Mouse (Mus musculus) midbrain, embryonic 16.5 days (tissue): ENCODE results near the gene Hist1h3c. TPM values are rescaled to one million over a fixed set of nuclear protein-coding genes. Genes with fewer than 3 reads are reported as not detected.
"Not testable (repeated sequence)": the region's sequence is repeated elsewhere in the genome, so short reads cannot be mapped to it uniquely, and the experiment has no call there.

Source experiments
- ATAC-seq: fragments of 200-750 bp; cut with Nextera tagmentation; 2 replicates; pipeline ENCODE4 v1.8.0; 2017; ENCODE audit warnings: moderate TSS enrichment
- H3K27ac ChIP-seq: fragments of 300-500 bp; sonication (generic); 2 replicates; pipeline ENCODE4 v1.5.1; 2014; ENCODE audit warnings: mild to moderate bottlenecking, low read length, mixed read lengths
- H3K27me3 ChIP-seq: fragments of 300-500 bp; sonication (generic); 2 replicates; pipeline ENCODE4 v1.6.1; 2014; ENCODE audit warnings: low read depth, low read length, mixed read lengths; ENCODE audit not compliant: control insufficient read depth, insufficient read depth
- H3K36me3 ChIP-seq: fragments of 300-500 bp; sonication (generic); 2 replicates; pipeline ENCODE4 v1.6.1; 2014; ENCODE audit warnings: mild to moderate bottlenecking, low read length, moderate library complexity, mixed read lengths; ENCODE audit not compliant: control insufficient read depth, insufficient read depth
- H3K4me1 ChIP-seq: fragments of 300-500 bp; sonication (generic); 2 replicates; pipeline ENCODE4 v1.6.1; 2014; ENCODE audit warnings: mild to moderate bottlenecking, low read length, mixed read lengths; ENCODE audit not compliant: control insufficient read depth, insufficient read depth
- H3K4me2 ChIP-seq: fragments of 300-500 bp; sonication (generic); 2 replicates; pipeline ENCODE4 v1.6.1; 2014; ENCODE audit warnings: mild to moderate bottlenecking, low read length, mixed read lengths
- H3K4me3 ChIP-seq: fragments of 300-500 bp; sonication (generic); 2 replicates; pipeline ENCODE4 v1.5.1; 2014; ENCODE audit warnings: low read depth, mild to moderate bottlenecking, low read length, moderate library complexity, mixed read lengths
- H3K9ac ChIP-seq: fragments of 300-500 bp; sonication (generic); 2 replicates; pipeline ENCODE4 v1.6.1; 2014; ENCODE audit warnings: low read depth, low read length, mixed read lengths
- H3K9me3 ChIP-seq: fragments of 300-500 bp; sonication (generic); replicated peaks from 2 replicates; pipeline ENCODE4 v1.6.1; 2014; ENCODE audit warnings: mild to moderate bottlenecking, low read length, mixed read lengths; ENCODE audit not compliant: control insufficient read depth, poor library complexity, severe bottlenecking
- WGBS: fragments of 180-500 bp; shearing (Covaris S2); extraction: QIAGEN DNeasy Blood & Tissue Kit; methylation state at CpG from one replicate; pipeline ENCODE4 v1.1.7; 2014; 5-methylcytosine and 5-hydroxymethylcytosine counted together
- polyA plus RNA-seq: library from polyadenylated mRNA; unstranded; fragments of >200 nt; fragmentation: Nextera tagmentation; extraction: Ambion mirVana; gene quantifications from 2 replicates; pipeline ENCODE4 v1.2.1, GENCODE M21; 2015

The Hist1h3c gene
- polyA plus RNA-seq, 1 experiment from 2014 or later, result not detected

DNA sequence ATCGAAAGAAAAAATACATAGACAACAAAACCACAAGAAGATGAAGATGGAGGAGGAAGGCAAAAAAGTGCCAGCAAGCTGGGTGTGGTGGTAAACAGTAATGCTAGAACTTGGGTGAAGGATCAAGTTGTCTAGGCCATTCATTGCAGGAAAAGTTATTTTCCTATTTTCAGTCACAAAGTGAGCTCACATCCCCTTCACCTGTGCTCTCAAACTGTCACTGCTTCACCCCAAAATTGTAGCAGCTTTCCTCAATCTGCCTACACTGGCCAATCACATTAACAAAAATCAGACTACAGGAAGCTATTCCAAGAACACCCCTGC, 14.5 kb upstream of the Hist1h3c start:
- H3K9me3 ChIP-seq, result no peaks in the 10 kb centered on the region
- H3K4me3 ChIP-seq, result peak overlapping the region; percentile 44; the same call in 1 of the 2 replicates
- H3K27me3 ChIP-seq, result no peaks in the 10 kb centered on the region
- ATAC-seq, result no peak
- H3K27ac ChIP-seq, result peak overlapping the region; percentile 82; the same call in 1 of the 2 replicates
- no peak overlapping the region for H3K9ac ChIP-seq
- H3K4me1 ChIP-seq, result peaks cover 30% of the 10 kb centered on the region
- peak overlapping the region; percentile 82 for H3K4me2 ChIP-seq
- H3K36me3 ChIP-seq, result no peaks in the 10 kb centered on the region
- 71% methylated on average over 1 of the region's 1 CpGs for WGBS

DNA sequence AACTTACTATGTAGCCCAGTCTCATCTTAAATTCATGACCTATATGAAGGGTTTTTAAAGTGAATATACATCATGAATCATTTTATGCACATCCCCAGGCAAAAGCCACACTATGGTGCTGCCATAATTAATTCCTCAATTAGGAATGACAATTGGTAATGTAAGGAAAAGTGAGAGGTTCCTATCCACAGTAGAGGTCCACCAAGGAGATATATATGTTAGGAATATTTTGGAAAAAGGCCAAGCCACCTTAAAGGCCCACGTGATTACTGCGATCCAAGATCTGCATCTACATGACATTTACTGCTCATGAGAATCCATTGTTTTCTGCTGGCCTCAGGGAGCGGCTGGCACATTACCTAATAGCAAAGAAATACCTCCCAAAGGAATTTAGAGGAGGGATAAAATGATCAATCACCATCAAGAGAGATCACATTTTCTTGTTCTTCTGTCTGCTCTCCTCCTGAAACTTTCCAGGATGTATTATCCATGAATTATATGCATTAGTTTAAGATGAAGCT, 13.9 kb upstream of the Hist1h3c start:
- 81% methylated on average over 3 of the region's 3 CpGs for WGBS
- Histone ChIP-seq H3K27ac (no peak overlapping the region), H3K4me3 (no peak overlapping the region), H3K4me1 (peaks cover 26% of the 10 kb centered on the region), H3K36me3 (no peaks in the 10 kb centered on the region), H3K4me2 (no peak overlapping the region), H3K9ac (no peak overlapping the region), H3K27me3 (no peaks in the 10 kb centered on the region), H3K9me3 (no peaks in the 10 kb centered on the region)
- no peak for ATAC-seq

DNA sequence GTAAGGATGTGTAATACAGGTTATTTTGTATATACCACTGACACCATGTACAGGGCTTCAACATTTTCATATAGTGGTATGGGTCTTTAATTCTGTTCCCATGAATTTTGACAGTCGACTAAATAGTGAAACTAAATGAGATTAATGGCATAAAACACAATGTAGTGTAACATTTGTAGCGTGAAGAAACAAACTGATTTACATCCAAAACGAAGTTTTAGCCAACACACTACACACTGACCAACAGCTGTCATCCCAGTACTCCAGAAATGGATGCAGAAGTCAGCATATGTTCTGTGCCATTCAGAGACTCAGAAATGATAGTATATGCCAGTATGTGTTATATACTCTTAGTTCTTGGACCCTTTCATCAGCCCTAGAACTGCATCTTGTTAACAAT, 12.5 kb upstream of the Hist1h3c start:
- Histone ChIP-seq H3K27ac (no peak overlapping the region), H3K4me3 (no peak overlapping the region), H3K36me3 (no peaks in the 10 kb centered on the region), H3K9me3 (no peaks in the 10 kb centered on the region), H3K9ac (no peak overlapping the region), H3K4me1 (peaks cover 17% of the 10 kb centered on the region), H3K4me2 (no peak overlapping the region), H3K27me3 (no peaks in the 10 kb centered on the region)
- ATAC-seq, result no peak
- WGBS, result 48% methylated on average over 3 of the region's 3 CpGs

DNA sequence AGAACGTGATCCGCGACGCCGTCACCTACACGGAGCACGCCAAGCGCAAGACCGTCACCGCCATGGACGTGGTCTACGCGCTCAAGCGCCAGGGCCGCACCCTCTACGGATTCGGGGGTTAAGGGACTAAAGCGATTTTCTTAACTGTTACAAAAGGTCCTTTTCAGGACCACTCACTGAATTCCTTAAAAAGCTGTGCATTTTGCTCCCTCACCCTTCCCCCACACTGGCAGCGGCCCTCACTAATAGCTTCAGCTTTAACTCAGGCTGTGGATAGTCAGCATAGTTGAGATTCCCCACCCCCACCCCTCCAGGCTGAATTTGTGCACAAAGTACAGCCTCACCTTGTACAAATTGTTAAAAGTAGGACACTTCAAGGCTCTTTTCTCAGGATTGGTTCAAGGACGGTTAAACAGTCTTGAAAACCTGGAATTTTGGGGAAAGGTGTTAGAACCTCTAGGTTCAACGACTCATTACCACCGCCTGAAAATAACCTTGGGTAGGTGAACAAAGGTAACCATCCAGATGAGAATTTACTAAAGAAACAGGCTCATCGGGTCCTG, 11.9 kb upstream of the Hist1h3c start:
- peak overlapping the region; percentile 23 for H3K9ac ChIP-seq
- under 1% methylated on average over 14 of the region's 23 CpGs for WGBS

DNA sequence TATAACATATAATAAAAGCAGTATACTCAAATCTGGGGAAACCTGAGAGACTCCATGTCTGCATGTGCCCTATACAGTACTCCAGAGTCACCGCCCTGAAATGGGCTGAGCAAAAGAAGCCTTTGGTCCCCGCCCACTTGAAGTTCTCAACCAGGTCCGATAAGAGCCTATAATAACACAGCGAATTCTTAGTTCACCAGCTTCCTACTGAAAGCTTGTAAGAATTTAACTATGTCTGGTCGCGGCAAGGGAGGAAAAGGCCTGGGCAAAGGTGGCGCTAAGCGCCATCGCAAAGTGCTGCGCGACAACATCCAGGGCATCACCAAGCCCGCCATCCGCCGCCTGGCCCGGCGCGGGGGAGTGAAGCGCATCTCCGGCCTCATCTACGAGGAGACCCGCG, 11.4 kb upstream of the Hist1h3c start, which contains the start of gene Hist1h4b:
TSS of gene Hist1h4b (plus strand) at position 224 of the 400 bp plus-strand sequence.
- Histone ChIP-seq H3K36me3 (no peaks in the 10 kb centered on the region), H3K4me3 (peak within 1 kb of the TSS; percentile 43), H3K4me2 (peak within 1 kb of the TSS; percentile 71), H3K4me1 (peaks cover 18% of the 10 kb centered on the region), H3K9ac (peak within 1 kb of the TSS; percentile 23), H3K27me3 (no peaks in the 10 kb centered on the region), H3K9me3 (no peaks in the 10 kb centered on the region), H3K27ac (peak within 1 kb of the TSS; percentile 77)
- peak; percentile 77 for ATAC-seq
- WGBS, result 0% methylated on average over 17 of the region's 22 CpGs

More for the DNA sequence above, 11.9 kb upstream of the Hist1h3c start:
- peak overlapping the region; percentile 43 for H3K4me3 ChIP-seq
- peaks cover 17% of the 10 kb centered on the region for H3K4me1 ChIP-seq
- peak overlapping the region; percentile 71 for H3K4me2 ChIP-seq
- no peaks in the 10 kb centered on the region for H3K36me3 ChIP-seq
- H3K9me3 ChIP-seq, result no peaks in the 10 kb centered on the region
- no peak; the same call in 1 of the 2 replicates for ATAC-seq
- H3K27ac ChIP-seq, result peak overlapping the region; percentile 77
- H3K27me3 ChIP-seq, result no peaks in the 10 kb centered on the region

DNA sequence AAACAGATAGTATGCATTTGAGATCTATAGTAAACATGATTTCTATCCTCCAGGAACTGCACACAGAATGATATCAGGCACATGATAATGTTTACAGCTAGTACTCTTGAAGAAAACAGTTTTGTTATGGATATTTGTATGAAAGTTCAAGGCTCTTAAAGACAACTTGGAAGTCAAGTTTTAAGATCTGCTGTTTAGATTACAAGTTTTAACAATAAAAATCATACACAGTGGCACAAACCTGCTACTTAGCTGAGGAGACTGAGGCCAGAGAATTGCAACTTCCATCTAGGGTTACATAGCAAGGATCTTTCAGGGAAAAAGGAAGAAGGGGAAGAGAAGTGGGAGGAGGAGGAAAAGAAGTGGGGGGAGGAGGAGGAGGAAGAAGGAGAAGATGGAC, 9.6 kb upstream of the Hist1h3c start:
- peaks cover 17% of the 10 kb centered on the region for H3K4me1 ChIP-seq
- no peaks in the 10 kb centered on the region for H3K9me3 ChIP-seq
- H3K36me3 ChIP-seq, result no peaks in the 10 kb centered on the region
- no peaks in the 10 kb centered on the region for H3K27me3 ChIP-seq
- H3K9ac ChIP-seq, result no peak overlapping the region
- H3K4me3 ChIP-seq, result no peak overlapping the region
- ATAC-seq, result no peak
- no peak overlapping the region for H3K27ac ChIP-seq
- H3K4me2 ChIP-seq, result no peak overlapping the region

DNA sequence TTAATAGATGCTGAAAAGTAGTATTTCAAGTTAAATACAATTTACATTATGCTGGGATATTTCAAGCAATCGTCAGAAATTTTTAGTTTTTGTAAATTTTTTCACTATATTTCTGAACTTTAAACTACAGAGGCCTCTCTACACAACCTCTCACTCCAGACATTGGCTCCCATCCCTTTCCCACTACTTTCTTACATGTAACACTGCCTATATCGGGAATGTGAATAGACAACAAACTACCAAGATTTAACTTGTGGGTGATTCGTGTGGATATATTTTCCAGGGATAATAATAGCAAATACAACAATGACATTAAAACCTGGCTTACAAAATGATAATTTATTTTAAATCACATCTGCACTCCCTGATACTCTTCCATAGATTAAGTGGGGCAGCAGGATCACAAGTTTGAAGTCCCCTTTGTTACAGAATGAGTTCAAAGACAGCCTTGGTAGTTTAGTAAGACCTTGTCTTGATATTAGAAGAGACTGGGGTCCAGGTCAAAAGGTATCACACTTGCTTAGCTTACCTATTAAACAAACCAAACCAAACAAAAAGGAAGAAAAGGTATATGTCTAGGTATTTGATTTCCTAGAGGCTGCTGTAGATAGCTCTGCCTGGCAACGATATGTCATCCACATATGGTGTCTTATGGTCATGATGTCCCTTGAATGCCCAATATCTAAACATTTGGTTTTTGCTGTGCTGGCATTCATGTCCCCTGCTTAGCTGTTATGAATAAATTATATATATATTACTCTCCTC, 8.1 kb upstream of the Hist1h3c start:
- no peak overlapping the region for H3K4me2 ChIP-seq
- no peak for ATAC-seq
- 59% methylated on average over 4 of the region's 4 CpGs for WGBS
- peaks cover 14% of the 10 kb centered on the region for H3K4me1 ChIP-seq
- no peaks in the 10 kb centered on the region for H3K9me3 ChIP-seq
- no peak overlapping the region for H3K27ac ChIP-seq
- no peak overlapping the region for H3K4me3 ChIP-seq
- no peak overlapping the region for H3K9ac ChIP-seq
- no peaks in the 10 kb centered on the region for H3K27me3 ChIP-seq
- no peaks in the 10 kb centered on the region for H3K36me3 ChIP-seq

DNA sequence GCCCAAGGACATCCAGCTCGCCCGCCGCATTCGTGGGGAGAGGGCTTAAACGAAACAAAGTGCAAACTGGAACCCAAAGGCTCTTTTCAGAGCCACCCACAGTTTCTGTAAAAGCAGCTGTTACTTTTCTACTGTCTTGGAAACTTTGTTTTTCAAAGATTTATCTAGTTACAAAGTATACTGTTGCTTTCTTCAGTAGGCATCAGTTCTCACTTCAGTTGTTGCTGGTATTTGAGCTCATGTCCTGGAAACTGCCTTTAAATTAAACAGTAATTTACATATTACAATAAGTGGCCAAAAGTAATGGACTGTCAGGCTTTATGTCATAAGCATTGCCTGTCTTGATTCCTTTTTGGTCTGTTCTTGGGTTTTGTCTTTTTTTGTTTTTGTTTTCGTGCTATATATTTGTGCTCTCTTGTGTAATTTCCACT, 7.4 kb upstream of the Hist1h3c start:
- Histone ChIP-seq H3K27me3 (no peaks in the 10 kb centered on the region), H3K9me3 (no peaks in the 10 kb centered on the region), H3K27ac (no peak overlapping the region), H3K4me1 (peaks cover 17% of the 10 kb centered on the region), H3K36me3 (no peaks in the 10 kb centered on the region), H3K4me2 (peak overlapping the region; percentile 39), H3K4me3 (no peak overlapping the region), H3K9ac (no peak overlapping the region)
- ATAC-seq, result no peak
- 3% methylated on average over 6 of the region's 6 CpGs for WGBS

DNA sequence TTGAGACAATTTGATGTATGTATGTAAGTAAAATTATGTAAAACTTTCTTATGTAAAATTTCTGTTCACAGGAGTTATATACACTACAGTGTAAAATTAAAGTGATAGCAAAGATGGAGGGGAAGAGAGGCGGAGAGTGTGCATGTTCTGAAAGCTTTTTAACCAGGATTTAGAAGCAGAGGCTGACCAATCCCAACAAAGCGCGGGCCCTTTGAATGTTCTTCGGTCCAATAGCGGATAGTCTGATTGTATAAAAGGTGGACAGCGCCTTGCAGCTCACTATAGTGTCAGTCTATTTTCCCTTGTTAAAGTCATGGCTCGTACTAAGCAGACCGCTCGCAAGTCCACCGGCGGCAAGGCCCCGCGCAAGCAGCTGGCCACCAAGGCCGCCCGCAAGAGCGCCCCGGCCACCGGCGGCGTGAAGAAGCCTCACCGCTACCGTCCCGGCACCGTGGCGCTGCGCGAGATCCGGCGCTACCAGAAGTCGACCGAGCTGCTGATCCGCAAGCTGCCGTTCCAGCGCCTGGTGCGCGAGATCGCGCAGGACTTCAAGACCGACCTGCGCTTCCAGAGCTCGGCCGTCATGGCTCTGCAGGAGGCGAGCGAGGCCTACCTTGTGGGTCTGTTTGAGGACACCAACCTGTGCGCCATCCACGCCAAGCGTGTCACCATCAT, 6.8 kb upstream of the Hist1h3c start, which contains the start of gene Hist1h3b:
TSS of gene Hist1h3b (plus strand) at position 201 of the 675 bp plus-strand sequence.
- peaks cover 17% of the 10 kb centered on the region for H3K4me1 ChIP-seq
- WGBS, result 0% methylated on average over 11 of the region's 47 CpGs
- H3K27ac ChIP-seq, result peak within 1 kb of the TSS; percentile 90
- H3K36me3 ChIP-seq, H3K9me3 ChIP-seq, H3K27me3 ChIP-seq: not testable (repeated sequence)
- peak within 1 kb of the TSS; percentile 45 for H3K4me3 ChIP-seq
- H3K9ac ChIP-seq, result peak within 1 kb of the TSS; percentile 57
- peak within 1 kb of the TSS; percentile 77 for H3K4me2 ChIP-seq
- ATAC-seq, result peak; percentile 76
